Mouse (Mus musculus) lung, postnatal 0 days (tissue): ENCODE measurements around the gene Zbtb42.

Source experiments
- CTCF ChIP-seq: IDR thresholded peaks from 2 replicates; pipeline ENCODE4 v1.5.1; 2016; ENCODE audit warnings: antibody characterized with exemption, mild to moderate bottlenecking
- EP300 ChIP-seq: IDR thresholded peaks from 2 replicates; pipeline ENCODE4 v1.6.1; 2016; ENCODE audit warnings: antibody characterized with exemption, mild to moderate bottlenecking, control low read depth

DNA sequence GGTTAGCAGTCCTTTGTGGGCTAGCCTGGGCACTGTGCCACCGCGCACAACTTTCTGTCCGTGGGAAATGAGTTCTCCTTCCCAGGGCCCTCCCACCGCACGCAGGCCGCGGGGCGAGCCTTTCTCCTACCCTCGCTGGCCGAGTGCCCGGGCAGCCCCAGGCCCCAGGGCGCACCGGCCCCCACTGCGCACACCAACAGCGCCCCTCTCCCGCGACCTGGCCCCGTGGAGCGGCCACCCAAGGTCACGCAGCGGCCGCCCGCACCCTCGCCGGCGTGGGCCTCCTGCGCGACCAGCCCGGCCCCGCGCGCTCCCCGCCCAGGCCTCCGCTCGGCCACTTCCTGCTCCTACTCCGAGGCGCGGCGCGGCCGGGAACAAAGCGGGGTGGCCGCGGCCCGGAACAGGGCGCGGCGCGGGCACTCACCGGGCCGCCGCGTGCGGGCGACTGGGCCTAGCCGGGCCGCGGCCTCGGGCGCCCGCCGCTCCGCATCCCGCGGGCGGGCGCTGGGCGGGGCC is 5.0 kb upstream of the Zbtb42 start:
- TF ChIP-seq CTCF (no peak), EP300 (no peak)
